Mouse (Mus musculus) lung, postnatal 0 days (tissue): ENCODE results near the gene Alpi. TPM values are rescaled to one million over a fixed set of nuclear protein-coding genes. Genes with fewer than 3 reads are reported as not detected.

Source experiments
- ATAC-seq: fragments of 200-750 bp; cut with Nextera tagmentation; 2 replicates; pipeline ENCODE4 v1.8.0; 2017; ENCODE audit warnings: moderate library complexity
- DNase-seq: peaks from one replicate; pipeline ENCODE4 v3.0.0-alpha.2; 2016; ENCODE audit warnings: low spot score
- H3K27ac ChIP-seq: fragments of 300-500 bp; sonication (generic); 2 replicates; pipeline ENCODE4 v1.5.1; 2014; ENCODE audit warnings: antibody characterized with exemption, mild to moderate bottlenecking, low read length, mixed read lengths
- H3K27me3 ChIP-seq: fragments of 300-500 bp; sonication (generic); replicated peaks from 2 replicates; pipeline ENCODE4 v1.6.1; 2014; ENCODE audit warnings: low read length, mixed read lengths; ENCODE audit not compliant: insufficient read depth
- H3K36me3 ChIP-seq: fragments of 300-500 bp; sonication (generic); 2 replicates; pipeline ENCODE4 v1.6.1; 2014; ENCODE audit warnings: low read length, mixed read lengths; ENCODE audit not compliant: insufficient read depth
- H3K4me1 ChIP-seq: fragments of 300-500 bp; sonication (generic); 2 replicates; pipeline ENCODE4 v1.6.1; 2014; ENCODE audit warnings: antibody characterized with exemption, low read depth, low read length, mixed read lengths; ENCODE audit not compliant: insufficient read depth
- H3K4me2 ChIP-seq: fragments of 300-500 bp; sonication (generic); replicated peaks from 2 replicates; pipeline ENCODE4 v1.6.1; 2014; ENCODE audit warnings: low read depth, mild to moderate bottlenecking, low read length, moderate library complexity, mixed read lengths
- H3K4me3 ChIP-seq: fragments of 300-500 bp; sonication (generic); 2 replicates; pipeline ENCODE4 v1.5.1; 2014; ENCODE audit warnings: low read depth, low read length
- H3K9ac ChIP-seq: fragments of 300-500 bp; sonication (generic); replicated peaks from 2 replicates; pipeline ENCODE4 v1.6.1; 2014; ENCODE audit warnings: low read depth, mild to moderate bottlenecking
- H3K9me3 ChIP-seq: fragments of 300-500 bp; sonication (generic); 2 replicates; pipeline ENCODE4 v1.6.1; 2016; ENCODE audit warnings: low read length, mixed read lengths
- CTCF ChIP-seq: IDR thresholded peaks from 2 replicates; pipeline ENCODE4 v1.5.1; 2016; ENCODE audit warnings: antibody characterized with exemption, mild to moderate bottlenecking
- EP300 ChIP-seq: IDR thresholded peaks from 2 replicates; pipeline ENCODE4 v1.6.1; 2016; ENCODE audit warnings: antibody characterized with exemption, mild to moderate bottlenecking, control low read depth
- WGBS: fragments of 180-500 bp; shearing (Covaris S2); extraction: QIAGEN DNeasy Blood & Tissue Kit; methylation state at CpG from one replicate; pipeline ENCODE4 v1.1.7; 2014; 5-methylcytosine and 5-hydroxymethylcytosine counted together
- polyA plus RNA-seq: library from polyadenylated mRNA; unstranded; fragments of >200 nt; fragmentation: Nextera tagmentation; extraction: Ambion mirVana; gene quantifications from 2 replicates; pipeline ENCODE4 v1.2.1, GENCODE M21; 2015

Gene Alpi
- not detected in 2 replicates for polyA plus RNA-seq

GRCm38 (mm10) chr1:87101411-87101810 lies at the start of gene Alpi:
Gene Alpi (minus strand): TSS chr1:87101606.
- Histone ChIP-seq H3K4me2 (no peak within 1 kb of the TSS), H3K36me3 (no peaks in the 10 kb centered on the region), H3K9me3 (no peaks in the 10 kb centered on the region), H3K4me1 (no peaks in the 10 kb centered on the region), H3K9ac (no peak within 1 kb of the TSS), H3K27ac (no peak within 1 kb of the TSS), H3K4me3 (no peak within 1 kb of the TSS), H3K27me3 (no peaks in the 10 kb centered on the region)
- DNase-seq (no peak), ATAC-seq (no peak)
- WGBS = 80% methylated on average over 1 of the region's 1 CpGs
- TF ChIP-seq CTCF (no peak), EP300 (no peak)

- WGBS = 28% methylated on average over 13 of the region's 13 CpGs
- ATAC-seq (no peak), DNase-seq (peak; percentile 12)
- Histone ChIP-seq H3K9me3 (no peaks in the 10 kb centered on the region), H3K36me3 (no peaks in the 10 kb centered on the region), H3K27me3 (peaks cover 31% of the 10 kb centered on the region), H3K4me1 (no peaks in the 10 kb centered on the region), H3K27ac (no peak overlapping the region), H3K4me2 (no peak overlapping the region), H3K9ac (no peak overlapping the region), H3K4me3 (no peak overlapping the region)
- no peak for TF ChIP-seq EP300
- TF ChIP-seq CTCF = no peak
Observed at GRCm38 (mm10) chr1:87149422-87149821, 48.0 kb upstream of the Alpi start.

- WGBS = 79% methylated on average over 10 of the region's 10 CpGs
- H3K36me3 ChIP-seq = no peaks in the 10 kb centered on the region
Observed at GRCm38 (mm10) chr1:87143141-87143540, 41.7 kb upstream of the Alpi start.

GRCm38 (mm10) chr1:87142456-87142855 lies 41.0 kb upstream of the Alpi start:
- no peaks in the 10 kb centered on the region for H3K4me1 ChIP-seq
- TF ChIP-seq CTCF = no peak
- no peak for TF ChIP-seq EP300
- H3K4me3 ChIP-seq = no peak overlapping the region
- ATAC-seq (no peak), DNase-seq (no peak)
- no peaks in the 10 kb centered on the region for H3K36me3 ChIP-seq
- H3K9ac ChIP-seq = no peak overlapping the region
- no peak overlapping the region for H3K27ac ChIP-seq
- 61% methylated on average over 9 of the region's 9 CpGs for WGBS
- no peak overlapping the region for H3K4me2 ChIP-seq
- no peaks in the 10 kb centered on the region for H3K27me3 ChIP-seq
- H3K9me3 ChIP-seq = no peaks in the 10 kb centered on the region

More at GRCm38 (mm10) chr1:87143141-87143540, 41.7 kb upstream of the Alpi start:
- ATAC-seq (no peak), DNase-seq (no peak)
- no peak for TF ChIP-seq EP300
- TF ChIP-seq CTCF = no peak
- Histone ChIP-seq H3K27me3 (no peaks in the 10 kb centered on the region), H3K9ac (no peak overlapping the region), H3K4me2 (no peak overlapping the region), H3K4me1 (no peaks in the 10 kb centered on the region), H3K4me3 (no peak overlapping the region), H3K27ac (no peak overlapping the region), H3K9me3 (no peaks in the 10 kb centered on the region)

GRCm38 (mm10) chr1:87141550-87141949 lies 40.1 kb upstream of the Alpi start:
- Histone ChIP-seq H3K4me2 (no peak overlapping the region), H3K27me3 (no peaks in the 10 kb centered on the region), H3K36me3 (no peaks in the 10 kb centered on the region), H3K4me1 (no peaks in the 10 kb centered on the region), H3K9me3 (no peaks in the 10 kb centered on the region), H3K9ac (no peak overlapping the region), H3K27ac (no peak overlapping the region), H3K4me3 (no peak overlapping the region)
- ATAC-seq (no peak), DNase-seq (no peak)
- TF ChIP-seq EP300 (no peak), CTCF (no peak)
- WGBS = 73% methylated on average over 4 of the region's 4 CpGs

- H3K9me3 ChIP-seq = no peaks in the 10 kb centered on the region
- no peak overlapping the region for H3K4me3 ChIP-seq
- no peaks in the 10 kb centered on the region for H3K4me1 ChIP-seq
- 84% methylated on average over 4 of the region's 4 CpGs for WGBS
- ATAC-seq = no peak
- no peak overlapping the region for H3K4me2 ChIP-seq
- H3K9ac ChIP-seq = no peak overlapping the region
- H3K36me3 ChIP-seq = no peaks in the 10 kb centered on the region
- H3K27ac ChIP-seq = no peak overlapping the region
- TF ChIP-seq CTCF (no peak), EP300 (no peak)
- peaks cover 15% of the 10 kb centered on the region; the same call in 1 of the 2 replicates for H3K27me3 ChIP-seq
- no peak for DNase-seq
Observed at GRCm38 (mm10) chr1:87131803-87132202, 30.4 kb upstream of the Alpi start.
